Mouse (Mus musculus) liver, adult 2 months (tissue): ENCODE measurements at regions not wholly inside any gene's neighbourhood (a gene's known extent, or its start where the extent isn't known, plus 50 kb on each side); places are given as distances from the start of the nearest gene placed in this dataset.

Experiments used
- CTCF ChIP-seq: fragments of 200-500 bp; IDR thresholded peaks from 2 replicates; pipeline ENCODE4 v1.5.1; 2011; ENCODE audit warnings: low read depth, low read length, control low read depth
- POLR2A ChIP-seq: fragments of 200-500 bp; IDR thresholded peaks from 2 replicates; pipeline ENCODE4 v1.6.1; 2011; ENCODE audit warnings: low read length, control low read depth; ENCODE audit not compliant: insufficient read depth; ENCODE audit errors: extremely low read depth

GRCm38 (mm10) chr9:101700368-101700767, 161.3 kb upstream of the 9630041A04Rik start:
- no peak for TF ChIP-seq CTCF
- TF ChIP-seq POLR2A = no peak
